Mouse (Mus musculus) liver, postnatal 0 days (tissue): ENCODE measurements at regions not wholly inside any gene's neighbourhood (a gene's known extent, or its start where the extent isn't known, plus 50 kb on each side); places are given as distances from the start of the nearest gene placed in this dataset.

Experiments
- CTCF ChIP-seq: sonication (generic); IDR thresholded peaks from 2 replicates; pipeline ENCODE4 v1.5.1; 2016; ENCODE audit warnings: antibody characterized with exemption, low read depth
- EP300 ChIP-seq: IDR thresholded peaks from 2 replicates; pipeline ENCODE4 v1.6.1; 2016; ENCODE audit warnings: antibody characterized with exemption, low read depth, mild to moderate bottlenecking

DNA sequence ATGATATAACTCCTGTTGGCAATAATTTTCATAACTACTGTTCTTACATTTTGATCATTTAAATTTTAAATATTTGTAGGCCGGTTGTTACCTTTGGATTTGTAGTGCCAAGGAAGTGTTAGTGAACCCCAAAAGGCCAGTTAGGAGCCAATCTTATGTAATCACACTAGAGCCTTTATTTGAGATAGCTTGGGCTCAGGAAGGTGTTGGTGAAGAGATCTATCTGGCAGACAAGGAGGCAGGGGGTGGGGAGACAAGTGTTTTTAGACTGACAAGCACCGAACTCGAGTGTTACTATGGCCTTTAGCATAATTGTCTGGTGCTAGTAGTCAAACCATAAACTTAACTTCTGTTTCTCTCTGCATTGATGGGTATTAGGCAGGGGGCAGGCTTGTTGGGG lies 198.0 kb upstream of the Sema3a start:
- TF ChIP-seq CTCF (no peak), EP300 (no peak)
